Mouse (Mus musculus): ENCODE measurements around the gene Sppl2b.

GRCm38 (mm10) chr10:80887181-80887580, 32.1 kb downstream of the Sppl2b start:
- TF ChIP-seq CTCF (IDR thresholded peaks at IDR 0.05; ENCODE audit: insufficient read depth, low read depth, low read length) (no peak), POLR2A (IDR thresholded peaks at IDR 0.05; ENCODE audit: insufficient read depth, low read depth, low read length) (no peak)

All from olfactory bulb, adult 2 months (tissue).